ENCODE assay signal across 31 mouse cellular contexts in the genomic region with DNA sequence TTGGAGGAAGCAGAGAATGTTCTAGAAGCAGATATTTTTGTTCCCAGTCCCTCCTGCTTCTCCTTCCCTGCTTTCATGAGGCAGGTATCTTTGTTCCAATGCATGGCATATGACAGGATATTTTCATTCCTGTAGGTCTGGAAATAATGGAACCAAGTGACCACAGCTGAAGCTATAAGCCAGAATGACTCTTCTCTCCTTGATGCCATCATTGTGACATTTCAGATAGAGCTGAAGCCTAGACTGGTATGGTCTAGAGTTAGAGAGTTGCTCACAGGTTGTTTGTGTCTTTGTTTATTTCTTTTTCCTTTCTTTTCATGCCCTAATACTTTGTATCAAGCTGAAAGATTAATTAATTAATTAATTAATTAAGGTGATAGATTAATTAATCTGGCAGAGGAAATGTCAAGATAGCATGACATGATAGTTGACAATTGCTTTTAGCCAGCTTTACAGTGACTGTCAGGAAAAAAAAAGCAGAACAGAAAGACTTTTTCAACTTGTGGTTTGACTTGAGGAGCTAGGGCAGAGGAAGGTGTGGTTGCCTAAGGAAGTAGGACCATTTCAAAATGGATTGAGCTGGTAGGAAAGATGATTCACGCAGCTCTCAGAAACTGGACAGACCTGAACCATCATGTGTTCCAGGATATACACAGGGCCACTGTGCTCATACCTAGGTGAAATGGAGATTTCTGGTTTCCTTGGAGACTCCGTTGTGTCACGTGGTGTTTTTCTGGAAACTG.
A peak's percentile ranks its signal among the peaks of the same experiment; 100 is the strongest.
DNase-seq lines count a peak whose midpoint lies in the region; ATAC-seq and TF ChIP-seq lines count a peak whose summit lies in the region.
"Had no signal": no experiment of that assay in that cellular context is flagged by ENCODE, and none has a peak within 500 bp of the region (broad histone marks: within the 10 kb centered on the region; RNA-seq: fewer than 3 reads in every experiment).

No protein-coding gene starts in this region.

- 67% methylated on average over 3 of the region's 3 CpGs for WGBS in liver, postnatal 0 days (ENCODE audit: insufficient replicate concordance)
- 72% methylated on average over 3 of the region's 3 CpGs for WGBS in liver, embryonic 11.5 days
- 61% methylated on average over 3 of the region's 3 CpGs for WGBS in macrophage (ENCODE audit: missing documents)

- peaks cover 6% of the 10 kb centered on the region; the same call in 1 of the 2 replicates for H3K27me3 ChIP-seq in liver, postnatal 0 days (ENCODE audit: insufficient read depth, low read length)
- H3K27me3 ChIP-seq in liver, embryonic 11.5 days (replicated peaks; ENCODE audit: control insufficient read depth, insufficient read depth, low read length) = peaks cover 16% of the 10 kb centered on the region

- no peak overlapping the region for H3K27ac ChIP-seq in liver, postnatal 0 days (ENCODE audit: low read depth)
- H3K27ac ChIP-seq in liver, embryonic 11.5 days (ENCODE audit: low read depth, low read length) = no peak overlapping the region
- H3K27ac ChIP-seq in macrophage = peak overlapping the region; percentile 17; the same call in 1 of the 2 replicates
- H3K27ac ChIP-seq: forebrain, embryonic 12.5 days; heart, embryonic 13.5 days; hindbrain, postnatal 0 days; limb, embryonic 10.5 days; limb, embryonic 15.5 days; liver, embryonic 14.5 days; neural tube, embryonic 12.5 days; stomach, embryonic 15.5 days had no signal

- no peaks in the 10 kb centered on the region for H3K4me1 ChIP-seq in liver, postnatal 0 days (ENCODE audit: insufficient read depth)
- no peaks in the 10 kb centered on the region for H3K4me1 ChIP-seq in liver, embryonic 11.5 days (replicated peaks; ENCODE audit: control insufficient read depth, insufficient read depth, low read length)
- H3K4me1 ChIP-seq: forebrain, embryonic 12.5 days; heart, embryonic 13.5 days; limb, embryonic 10.5 days; limb, embryonic 15.5 days; neural tube, embryonic 12.5 days; stomach, embryonic 15.5 days had no signal

- H3K79me2 ChIP-seq in macrophage (ENCODE audit: inconsistent target) = no peaks in the 10 kb centered on the region

- H3K4me3 ChIP-seq in liver, postnatal 0 days (ENCODE audit: low read depth, low read length) = no peak overlapping the region
- H3K4me3 ChIP-seq in liver, embryonic 11.5 days (ENCODE audit: low read depth, low read length) = no peak overlapping the region
- no peak overlapping the region for H3K4me3 ChIP-seq in macrophage (ENCODE audit: inconsistent target)
- H3K4me3 ChIP-seq: erythroblast, embryonic 14.5 days; forebrain, embryonic 12.5 days; heart, embryonic 13.5 days; limb, embryonic 10.5 days; limb, embryonic 15.5 days; myocyte; neural tube, embryonic 12.5 days; stomach, embryonic 15.5 days had no signal

- H3K4me2 ChIP-seq in liver, postnatal 0 days (ENCODE audit: low read depth, low read length) = no peak overlapping the region
- H3K4me2 ChIP-seq in liver, embryonic 11.5 days = no peak overlapping the region
- H3K4me2 ChIP-seq: forebrain, embryonic 12.5 days; heart, embryonic 13.5 days; limb, embryonic 15.5 days; lung, embryonic 14.5 days; neural tube, embryonic 12.5 days; stomach, embryonic 15.5 days had no signal

- ATAC-seq in liver, postnatal 0 days = 0 out of 2 replicates have a peak, but pooled peaks have one; percentile 15
- ATAC-seq in liver, embryonic 11.5 days (replicated peaks; ENCODE audit: low FRiP score) = no peak
- ATAC-seq in erythroid progenitor cell, adult 5-6 weeks (replicated peaks; ENCODE audit: low FRiP score, poor library complexity, severe bottlenecking) = no peak
- ATAC-seq: forebrain, postnatal 0 days; hindbrain, postnatal 0 days; intestine, embryonic 16.5 days; midbrain, embryonic 16.5 days had no signal

- no peak for DNase-seq in liver, postnatal 0 days
- DNase-seq in liver, embryonic 11.5 days (ENCODE audit: low spot score) = no peak
- peak; percentile 18 for DNase-seq in c-Kit-positive CD71-negative TER-119-negative erythroid progenitor cells, embryonic 14.5 days (ENCODE audit: low read depth)
- DNase-seq in skeletal muscle tissue, adult 2 months (ENCODE audit: low read depth, low spot score) = peak; percentile 4
- no peak for DNase-seq in right cerebral cortex, postnatal 25 days
- DNase-seq: adrenal gland, postnatal 10 days; B cell, adult 2 months; cerebellum, adult 11-12 months; cerebellum, postnatal 10 days; forebrain, postnatal 0 days; gastrocnemius, postnatal 10 days; heart, adult 18-20 months; heart, postnatal 10 days; kidney, adult 9 months; kidney, postnatal 10 days; lung, embryonic 14.5 days; lung, postnatal 36 days had no signal

- H3K9ac ChIP-seq in liver, postnatal 0 days (replicated peaks) = no peak overlapping the region
- H3K9ac ChIP-seq in liver, embryonic 11.5 days (ENCODE audit: low read depth, low read length) = no peak overlapping the region
- H3K9ac ChIP-seq: forebrain, embryonic 12.5 days; forebrain, postnatal 0 days; heart, embryonic 13.5 days; limb, embryonic 15.5 days; liver, embryonic 14.5 days; lung, embryonic 14.5 days; neural tube, embryonic 12.5 days; stomach, embryonic 15.5 days had no signal

- no peak for TF ChIP-seq CTCF in liver, postnatal 0 days (IDR thresholded peaks at IDR 0.05; ENCODE audit: low read depth)

- TF ChIP-seq EP300 in liver, postnatal 0 days (IDR thresholded peaks at IDR 0.05; ENCODE audit: low read depth) = no peak

- H3K9me3 ChIP-seq in liver, postnatal 0 days (ENCODE audit: low read length) = 0 out of 2 replicates have a peak, but pooled peaks cover 4% of the 10 kb centered on the region
- no peaks in the 10 kb centered on the region; the same call in 1 of the 2 replicates for H3K9me3 ChIP-seq in liver, embryonic 11.5 days (ENCODE audit: control insufficient read depth, low read length)
- H3K9me3 ChIP-seq: limb, embryonic 10.5 days; limb, embryonic 15.5 days; stomach, embryonic 15.5 days had no signal

- no peaks in the 10 kb centered on the region for H3K36me3 ChIP-seq in liver, postnatal 0 days (replicated peaks; ENCODE audit: insufficient read depth, low read length)
- no peaks in the 10 kb centered on the region for H3K36me3 ChIP-seq in liver, embryonic 11.5 days (ENCODE audit: control insufficient read depth, insufficient read depth, low read length)
- H3K36me3 ChIP-seq in macrophage (ENCODE audit: inconsistent target) = no peaks in the 10 kb centered on the region
- H3K36me3 ChIP-seq: forebrain, embryonic 12.5 days; heart, embryonic 13.5 days; limb, embryonic 10.5 days; limb, embryonic 15.5 days; neural tube, embryonic 12.5 days; stomach, embryonic 15.5 days had no signal

Comparison
In these comparisons a context has a peak if more than half of its experiments do, and no peak if none do; other contexts are left out.
1. DNase-seq: peak in c-Kit-positive CD71-negative TER-119-negative erythroid progenitor cells, embryonic 14.5 days (single experiment) and skeletal muscle tissue, adult 2 months (single experiment); none in liver, postnatal 0 days (single experiment), liver, embryonic 11.5 days (single experiment) and right cerebral cortex, postnatal 25 days (single experiment).